Mouse (Mus musculus): ENCODE results near the gene Rnase9.

DNA sequence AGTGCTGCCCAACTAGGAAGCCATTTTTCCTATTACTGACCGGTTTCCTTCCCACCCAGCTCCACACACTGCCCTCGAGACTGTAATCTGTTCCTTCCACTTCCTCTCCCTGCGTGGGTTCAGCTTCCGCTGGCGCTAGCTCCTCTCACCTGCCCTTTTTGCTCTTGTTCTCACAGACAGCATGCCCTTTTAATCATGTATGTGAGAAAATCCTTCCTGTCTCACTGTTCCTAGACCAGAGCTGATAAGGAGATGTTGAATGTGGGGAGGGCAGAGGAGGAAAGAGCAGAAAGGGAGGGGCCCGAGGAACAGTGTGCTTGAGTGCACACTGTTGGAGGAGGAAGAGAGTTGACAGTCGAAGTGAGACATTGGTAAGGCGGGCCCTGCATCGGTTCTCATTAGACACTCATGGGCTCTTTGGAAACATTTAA, 15.7 kb upstream of the Rnase9 start, which contains the start of gene Rnase12:
- TF ChIP-seq CTCF (IDR thresholded peaks at IDR 0.05; ENCODE audit: low read depth, low read length) (no peak), POLR2A (IDR thresholded peaks at IDR 0.05; ENCODE audit: insufficient read depth, low read length) (no peak), EP300 (IDR thresholded peaks at IDR 0.05; ENCODE audit: insufficient read depth, low read depth, low read length) (no peak)

Data from ES-Bruce4 (cell line).